Mouse (Mus musculus) liver, embryonic 14.5 days (tissue): ENCODE data around the gene Dusp6.

Experiments used
- CTCF ChIP-seq: IDR thresholded peaks from 2 replicates; pipeline ENCODE4 v1.5.1; 2016; ENCODE audit warnings: antibody characterized with exemption, low read depth, control low read depth
- EP300 ChIP-seq: IDR thresholded peaks from 2 replicates; pipeline ENCODE4 v1.6.1; 2016; ENCODE audit warnings: antibody characterized with exemption, low read depth

- TF ChIP-seq EP300 (no peak), CTCF (no peak)
Observed at GRCm38 (mm10) chr10:99262319-99262866, 638 bp upstream of the Dusp6 start.
